In genomic region chr17:72895506-72895905, GRCm38 (mm10) we compare ENCODE assay signal across 23 mouse cellular contexts. TPM values are rescaled to one million over a fixed set of nuclear protein-coding genes. Genes with fewer than 3 reads are reported as not detected.
DNase-seq lines count a peak whose midpoint lies in the region; ATAC-seq lines count a peak whose summit lies in the region.
"Had no signal": no experiment of that assay in that cellular context is flagged by ENCODE, and none has a peak within 500 bp of the region (broad histone marks: within the 10 kb centered on the region; RNA-seq: fewer than 3 reads in every experiment).

No protein-coding gene starts in this region.

- H3K4me1 ChIP-seq in forebrain, embryonic 11.5 days (replicated peaks; ENCODE audit: control insufficient read depth, insufficient read depth, low read length): no peaks in the 10 kb centered on the region
- peaks cover 9% of the 10 kb centered on the region for H3K4me1 ChIP-seq in forebrain, embryonic 10.5 days
- H3K4me1 ChIP-seq in heart, embryonic 10.5 days: peaks cover 15% of the 10 kb centered on the region
- H3K4me1 ChIP-seq in midbrain, embryonic 11.5 days (ENCODE audit: control insufficient read depth, insufficient read depth, low read length): peaks cover 2% of the 10 kb centered on the region; the same call in 1 of the 2 replicates
- peaks cover under 1% of the 10 kb centered on the region; the same call in 1 of the 2 replicates for H3K4me1 ChIP-seq in midbrain, embryonic 16.5 days (ENCODE audit: control insufficient read depth, insufficient read depth, low read length)

- H3K9ac ChIP-seq in forebrain, embryonic 11.5 days (ENCODE audit: low read length): no peak overlapping the region
- H3K9ac ChIP-seq in midbrain, embryonic 11.5 days (ENCODE audit: low read length): no peak overlapping the region
- no peak overlapping the region for H3K9ac ChIP-seq in midbrain, embryonic 16.5 days (ENCODE audit: low read depth, low read length)
- H3K9ac ChIP-seq: forebrain, embryonic 13.5 days; hindbrain, embryonic 14.5 days had no signal

- 88% methylated on average over 3 of the region's 3 CpGs for WGBS in forebrain, embryonic 11.5 days
- 92% methylated on average over 3 of the region's 3 CpGs for WGBS in forebrain, embryonic 10.5 days
- WGBS in heart, embryonic 10.5 days: 93% methylated on average over 3 of the region's 3 CpGs
- WGBS in midbrain, embryonic 11.5 days: 97% methylated on average over 3 of the region's 3 CpGs
- 86% methylated on average over 3 of the region's 3 CpGs for WGBS in midbrain, embryonic 16.5 days

- no peak overlapping the region for H3K4me3 ChIP-seq in forebrain, embryonic 11.5 days (ENCODE audit: low read depth, low read length)
- no peak overlapping the region for H3K4me3 ChIP-seq in forebrain, embryonic 10.5 days
- H3K4me3 ChIP-seq in heart, embryonic 10.5 days: no peak overlapping the region
- no peak overlapping the region for H3K4me3 ChIP-seq in midbrain, embryonic 11.5 days (ENCODE audit: low read depth, low read length)
- H3K4me3 ChIP-seq in midbrain, embryonic 16.5 days (ENCODE audit: low read depth, low read length): no peak overlapping the region
- H3K4me3 ChIP-seq: forebrain, embryonic 13.5 days; heart, adult 2 months had no signal

- no peaks in the 10 kb centered on the region for H3K9me3 ChIP-seq in forebrain, embryonic 11.5 days (ENCODE audit: control insufficient read depth, low read length)
- H3K9me3 ChIP-seq in forebrain, embryonic 10.5 days: no peaks in the 10 kb centered on the region
- no peaks in the 10 kb centered on the region for H3K9me3 ChIP-seq in heart, embryonic 10.5 days
- no peaks in the 10 kb centered on the region for H3K9me3 ChIP-seq in midbrain, embryonic 11.5 days (ENCODE audit: control insufficient read depth, low read length)
- no peaks in the 10 kb centered on the region for H3K9me3 ChIP-seq in midbrain, embryonic 16.5 days (replicated peaks; ENCODE audit: control insufficient read depth, low read length, poor library complexity, severe bottlenecking)
- H3K9me3 ChIP-seq: forebrain, embryonic 13.5 days had no signal

- no peaks in the 10 kb centered on the region for H3K27me3 ChIP-seq in forebrain, embryonic 11.5 days (ENCODE audit: control insufficient read depth, insufficient read depth, low read length)
- H3K27me3 ChIP-seq in forebrain, embryonic 10.5 days (ENCODE audit: poor library complexity, severe bottlenecking): peaks cover 16% of the 10 kb centered on the region; the same call in 1 of the 2 replicates
- H3K27me3 ChIP-seq in heart, embryonic 10.5 days (ENCODE audit: insufficient read depth, poor library complexity, severe bottlenecking): no peaks in the 10 kb centered on the region
- H3K27me3 ChIP-seq in midbrain, embryonic 11.5 days (ENCODE audit: control insufficient read depth, insufficient read depth, low read length): no peaks in the 10 kb centered on the region
- H3K27me3 ChIP-seq in midbrain, embryonic 16.5 days (ENCODE audit: control insufficient read depth, insufficient read depth, low read depth, low read length): no peaks in the 10 kb centered on the region
- H3K27me3 ChIP-seq: forebrain, embryonic 13.5 days had no signal

- no peak for ATAC-seq in forebrain, embryonic 11.5 days (replicated peaks; ENCODE audit: low FRiP score)
- no peak for ATAC-seq in midbrain, embryonic 11.5 days (ENCODE audit: low FRiP score)
- ATAC-seq in midbrain, embryonic 16.5 days: no peak
- ATAC-seq: activated CD4-positive, CD25-positive, alpha-beta regulatory T cell, adult 4 months; forebrain, embryonic 13.5 days; forebrain, embryonic 16.5 days; hindbrain, postnatal 0 days; inflammation-experienced regulatory T-cells, adult 6 months; intestine, embryonic 16.5 days had no signal

- peak; percentile 43 for DNase-seq in forebrain, embryonic 11.5 days (ENCODE audit: low spot score)
- DNase-seq in forebrain, embryonic 10.5 days (ENCODE audit: extremely low spot score, low spot score): no peak
- DNase-seq in gastrocnemius, postnatal 14 days: peak; percentile 23
- DNase-seq in gastrocnemius, postnatal 4 days (ENCODE audit: low spot score in 2 of 2): no peak
- DNase-seq in heart, embryonic 10.5 days (ENCODE audit: low spot score): peak; percentile 58
- no peak for DNase-seq in heart, postnatal 25 days (ENCODE audit: low spot score)
- peak; percentile 31 for DNase-seq in midbrain, embryonic 11.5 days (ENCODE audit: low spot score, missing footprints)
- DNase-seq: adrenal gland, adult 8-10 months; adrenal gland, postnatal 25 days; cerebellum, adult 18-20 months; cerebellum, adult 9-10 months; heart, adult 2 months; heart, postnatal 4 days; kidney, adult 18-20 months had no signal

- no peaks in the 10 kb centered on the region for H3K36me3 ChIP-seq in forebrain, embryonic 11.5 days (ENCODE audit: control insufficient read depth, insufficient read depth, low read length)
- H3K36me3 ChIP-seq in forebrain, embryonic 10.5 days (replicated peaks): no peaks in the 10 kb centered on the region
- no peaks in the 10 kb centered on the region for H3K36me3 ChIP-seq in heart, embryonic 10.5 days
- H3K36me3 ChIP-seq in midbrain, embryonic 11.5 days (ENCODE audit: control insufficient read depth, insufficient read depth, low read length): no peaks in the 10 kb centered on the region
- H3K36me3 ChIP-seq in midbrain, embryonic 16.5 days (ENCODE audit: control insufficient read depth, insufficient read depth, low read length): no peaks in the 10 kb centered on the region

- no peak overlapping the region for H3K27ac ChIP-seq in forebrain, embryonic 11.5 days (ENCODE audit: low read depth, low read length)
- no peak overlapping the region for H3K27ac ChIP-seq in forebrain, embryonic 10.5 days
- no peak overlapping the region for H3K27ac ChIP-seq in heart, embryonic 10.5 days
- no peak overlapping the region for H3K27ac ChIP-seq in midbrain, embryonic 11.5 days (ENCODE audit: low read depth, low read length)
- H3K27ac ChIP-seq in midbrain, embryonic 16.5 days (ENCODE audit: low read length): no peak overlapping the region
- H3K27ac ChIP-seq: forebrain, embryonic 13.5 days; heart, adult 2 months; hindbrain, embryonic 14.5 days; hindbrain, postnatal 0 days had no signal

- intact Hi-C loops in gastrocnemius, postnatal 14 days (cut with DNase I; ENCODE audit: low total_unique reads): no loop called here
- intact Hi-C loops in heart, postnatal 25 days (cut with DNase I): loop anchor here (10.0 kb wide), 1 partner anchor 849 kb away; no protein-coding TSS in a partner anchor

- no peak overlapping the region for H3K4me2 ChIP-seq in forebrain, embryonic 11.5 days (ENCODE audit: low read depth, low read length, severe bottlenecking)
- H3K4me2 ChIP-seq in midbrain, embryonic 11.5 days: no peak overlapping the region
- H3K4me2 ChIP-seq in midbrain, embryonic 16.5 days (ENCODE audit: low read length): no peak overlapping the region
- H3K4me2 ChIP-seq: forebrain, embryonic 13.5 days; heart, embryonic 11.5 days; hindbrain, embryonic 14.5 days had no signal

RNA-seq across cellular contexts. Expression of gene Lbh, which starts 22.6 kb away (rescaled TPM):
- polyA plus RNA-seq in forebrain, embryonic 11.5 days (2014; fragmentation: Nextera tagmentation; extraction: Ambion mirVana): 2.9 and 3.3 TPM in 2 replicates
- 1.3 and 1.8 TPM in 2 replicates for polyA plus RNA-seq in forebrain, embryonic 10.5 days (2016; fragmentation: Nextera tagmentation; extraction: Ambion mirVana)
- 10 to 100 TPM; 11.6 to 16.6 TPM for total RNA-seq in gastrocnemius, postnatal 14 days (2021)
- 10 to 100 TPM; 27.2 to 35.0 TPM for total RNA-seq in gastrocnemius, postnatal 4 days (2021)
- 10.8 and 15.4 TPM in 2 replicates for polyA plus RNA-seq in heart, embryonic 10.5 days (2016; fragmentation: Nextera tagmentation; extraction: Ambion mirVana)
- total RNA-seq in heart, postnatal 25 days (2021): 100 to 1,000 TPM; 390 to 430 TPM
- polyA plus RNA-seq in midbrain, embryonic 11.5 days (2014; fragmentation: Nextera tagmentation; extraction: Ambion mirVana): 5.1 and 5.3 TPM in 2 replicates
- polyA plus RNA-seq in midbrain, embryonic 16.5 days (2015; fragmentation: Nextera tagmentation; extraction: Ambion mirVana): 4.0 and 5.5 TPM in 2 replicates

RNA-seq across cellular contexts. Expression of gene Ypel5, which starts 59.3 kb away (rescaled TPM):
- 45.3 and 46.1 TPM in 2 replicates for polyA plus RNA-seq in forebrain, embryonic 11.5 days (2014; fragmentation: Nextera tagmentation; extraction: Ambion mirVana)
- 20.4 and 23.2 TPM in 2 replicates for polyA plus RNA-seq in forebrain, embryonic 10.5 days (2016; fragmentation: Nextera tagmentation; extraction: Ambion mirVana)
- 10 to 100 TPM; 21.5 to 23.7 TPM for total RNA-seq in gastrocnemius, postnatal 14 days (2021)
- 10 to 100 TPM; 30.8 to 37.3 TPM for total RNA-seq in gastrocnemius, postnatal 4 days (2021)
- 34.7 and 44.9 TPM in 2 replicates for polyA plus RNA-seq in heart, embryonic 10.5 days (2016; fragmentation: Nextera tagmentation; extraction: Ambion mirVana)
- total RNA-seq in heart, postnatal 25 days (2021): 10 to 100 TPM; 37.7 TPM
- 64.5 and 68.0 TPM in 2 replicates for polyA plus RNA-seq in midbrain, embryonic 11.5 days (2014; fragmentation: Nextera tagmentation; extraction: Ambion mirVana)
- polyA plus RNA-seq in midbrain, embryonic 16.5 days (2015; fragmentation: Nextera tagmentation; extraction: Ambion mirVana): 114 and 116 TPM in 2 replicates

Comparison
In these comparisons a context has a peak if more than half of its experiments do, and no peak if none do; other contexts are left out.
1. DNase-seq: peak in forebrain, embryonic 11.5 days (single experiment), gastrocnemius, postnatal 14 days (single experiment), heart, embryonic 10.5 days (single experiment) and midbrain, embryonic 11.5 days (single experiment); none in forebrain, embryonic 10.5 days (single experiment), gastrocnemius, postnatal 4 days (0 of 2) and heart, postnatal 25 days (single experiment).